Comparison of ENCODE assay signal across 16 mouse cellular contexts in genomic region chr7:40392207-40392606, GRCm38 (mm10).
DNase-seq lines count a peak whose midpoint lies in the region; ATAC-seq and TF ChIP-seq lines count a peak whose summit lies in the region.
"Had no signal": no experiment of that assay in that cellular context is flagged by ENCODE, and none has a peak within 500 bp of the region (broad histone marks: within the 10 kb centered on the region; RNA-seq: fewer than 3 reads in every experiment).

No protein-coding gene starts in this region.

- H3K9me3 ChIP-seq in hindbrain, embryonic 13.5 days = no peaks in the 10 kb centered on the region
- no peaks in the 10 kb centered on the region for H3K9me3 ChIP-seq in midbrain, embryonic 14.5 days (ENCODE audit: control insufficient read depth, low read length)
- no peaks in the 10 kb centered on the region for H3K9me3 ChIP-seq in intestine, postnatal 0 days (ENCODE audit: control insufficient read depth)
- H3K9me3 ChIP-seq: embryonic facial prominence, embryonic 12.5 days; heart, embryonic 15.5 days; limb, embryonic 12.5 days had no signal

- no peak overlapping the region for H3K4me3 ChIP-seq in hindbrain, embryonic 13.5 days
- no peak overlapping the region for H3K4me3 ChIP-seq in midbrain, embryonic 14.5 days (replicated peaks; ENCODE audit: low read depth, low read length)
- H3K4me3 ChIP-seq in intestine, postnatal 0 days (ENCODE audit: low read depth, low read length) = no peak overlapping the region
- H3K4me3 ChIP-seq: embryonic facial prominence, embryonic 12.5 days; heart, embryonic 15.5 days; limb, embryonic 12.5 days had no signal

- DNase-seq in brain, adult 2 months (ENCODE audit: low read depth, low spot score) = peak; percentile 41
- DNase-seq in embryo, embryonic 11 days = peak; percentile 29
- peak; percentile 64 for DNase-seq in midbrain, embryonic 14.5 days
- DNase-seq in gastrocnemius, postnatal 14 days = no peak
- no peak for DNase-seq in thymus, postnatal 10 days (ENCODE audit: low spot score in 2 of 2)
- DNase-seq: cerebellum, adult 8-10 months; lung, postnatal 36 days; thymus, postnatal 4 days had no signal

- 13% methylated on average over 3 of the region's 3 CpGs for WGBS in hindbrain, embryonic 13.5 days
- WGBS in midbrain, embryonic 14.5 days = 3% methylated on average over 3 of the region's 3 CpGs
- 37% methylated on average over 3 of the region's 3 CpGs for WGBS in intestine, postnatal 0 days

- no peaks in the 10 kb centered on the region for H3K36me3 ChIP-seq in hindbrain, embryonic 13.5 days
- H3K36me3 ChIP-seq in midbrain, embryonic 14.5 days (ENCODE audit: control insufficient read depth, insufficient read depth, low read length) = no peaks in the 10 kb centered on the region
- no peaks in the 10 kb centered on the region for H3K36me3 ChIP-seq in intestine, postnatal 0 days (ENCODE audit: control insufficient read depth, insufficient read depth)
- H3K36me3 ChIP-seq: embryonic facial prominence, embryonic 12.5 days; heart, embryonic 15.5 days; limb, embryonic 12.5 days had no signal

- H3K9ac ChIP-seq in hindbrain, embryonic 13.5 days = no peak overlapping the region
- H3K9ac ChIP-seq in midbrain, embryonic 14.5 days (replicated peaks; ENCODE audit: low read length) = no peak overlapping the region
- H3K9ac ChIP-seq in intestine, postnatal 0 days (ENCODE audit: low read depth, low read length) = no peak overlapping the region
- H3K9ac ChIP-seq: embryonic facial prominence, embryonic 12.5 days; heart, embryonic 15.5 days; limb, embryonic 12.5 days had no signal

- intact Hi-C loops in gastrocnemius, postnatal 14 days (cut with DNase I; ENCODE audit: low total_unique reads) = no loop called here

- no peak overlapping the region for H3K4me2 ChIP-seq in hindbrain, embryonic 13.5 days
- H3K4me2 ChIP-seq in midbrain, embryonic 14.5 days (ENCODE audit: low read length) = no peak overlapping the region
- H3K4me2 ChIP-seq in intestine, postnatal 0 days (replicated peaks; ENCODE audit: low read depth) = no peak overlapping the region
- H3K4me2 ChIP-seq: embryonic facial prominence, embryonic 12.5 days; heart, embryonic 15.5 days; limb, embryonic 12.5 days had no signal

- H3K4me1 ChIP-seq in hindbrain, embryonic 13.5 days (replicated peaks) = peaks cover 32% of the 10 kb centered on the region
- H3K4me1 ChIP-seq in midbrain, embryonic 14.5 days (ENCODE audit: control insufficient read depth, insufficient read depth, low read length) = peaks cover 23% of the 10 kb centered on the region
- no peaks in the 10 kb centered on the region for H3K4me1 ChIP-seq in intestine, postnatal 0 days (replicated peaks; ENCODE audit: control insufficient read depth, insufficient read depth, low read length)
- H3K4me1 ChIP-seq: embryonic facial prominence, embryonic 12.5 days; heart, embryonic 15.5 days; limb, embryonic 12.5 days had no signal

- peak overlapping the region; percentile 60; the same call in 1 of the 2 replicates for H3K27ac ChIP-seq in hindbrain, embryonic 13.5 days
- H3K27ac ChIP-seq in midbrain, embryonic 14.5 days (replicated peaks; ENCODE audit: low read depth, low read length) = peak overlapping the region; percentile 33
- no peak overlapping the region for H3K27ac ChIP-seq in intestine, postnatal 0 days (ENCODE audit: low read depth, low read length)
- H3K27ac ChIP-seq: embryonic facial prominence, embryonic 12.5 days; heart, embryonic 15.5 days; kidney, postnatal 0 days; limb, embryonic 12.5 days; stomach, postnatal 0 days had no signal

- peak; percentile 82 for ATAC-seq in hindbrain, embryonic 13.5 days (ENCODE audit: low FRiP score)
- peak; percentile 78 for ATAC-seq in midbrain, embryonic 14.5 days (ENCODE audit: low FRiP score, low TSS enrichment)
- no peak for ATAC-seq in intestine, postnatal 0 days
- ATAC-seq in erythroid progenitor cell, adult 5-6 weeks (replicated peaks; ENCODE audit: low FRiP score, poor library complexity, severe bottlenecking) = no peak

- no peaks in the 10 kb centered on the region for H3K27me3 ChIP-seq in hindbrain, embryonic 13.5 days
- H3K27me3 ChIP-seq in midbrain, embryonic 14.5 days (ENCODE audit: control insufficient read depth, insufficient read depth, low read length) = no peaks in the 10 kb centered on the region
- no peaks in the 10 kb centered on the region for H3K27me3 ChIP-seq in intestine, postnatal 0 days (replicated peaks; ENCODE audit: control insufficient read depth, insufficient read depth, low read length)
- H3K27me3 ChIP-seq: embryonic facial prominence, embryonic 12.5 days; heart, embryonic 15.5 days; limb, embryonic 12.5 days had no signal

- no peak for TF ChIP-seq CTCF in intestine, postnatal 0 days (IDR thresholded peaks at IDR 0.05; ENCODE audit: low read depth)

Comparison
In these comparisons a context has a peak if more than half of its experiments do, and no peak if none do; other contexts are left out.
1. DNase-seq: peak in brain, adult 2 months (single experiment), embryo, embryonic 11 days (single experiment) and midbrain, embryonic 14.5 days (single experiment); none in gastrocnemius, postnatal 14 days (single experiment) and thymus, postnatal 10 days (0 of 2).
2. ATAC-seq: peak in hindbrain, embryonic 13.5 days (single experiment) and midbrain, embryonic 14.5 days (single experiment); none in intestine, postnatal 0 days (single experiment) and erythroid progenitor cell, adult 5-6 weeks (single experiment).